Mouse (Mus musculus) cortical plate, adult 2 months (tissue): ENCODE measurements around the gene Casz1.

Experiments
- CTCF ChIP-seq: fragments of 200-500 bp; IDR thresholded peaks from 2 replicates; pipeline ENCODE4 v1.5.1; 2011; ENCODE audit warnings: mild to moderate bottlenecking, control low read depth, low read length; ENCODE audit not compliant: insufficient read depth; ENCODE audit errors: extremely low read depth
- POLR2A ChIP-seq: fragments of 200-500 bp; IDR thresholded peaks from 2 replicates; pipeline ENCODE4 v1.6.1; 2011; ENCODE audit warnings: mild to moderate bottlenecking, low read length, control low read depth; ENCODE audit not compliant: insufficient read depth; ENCODE audit errors: extremely low read depth

DNA sequence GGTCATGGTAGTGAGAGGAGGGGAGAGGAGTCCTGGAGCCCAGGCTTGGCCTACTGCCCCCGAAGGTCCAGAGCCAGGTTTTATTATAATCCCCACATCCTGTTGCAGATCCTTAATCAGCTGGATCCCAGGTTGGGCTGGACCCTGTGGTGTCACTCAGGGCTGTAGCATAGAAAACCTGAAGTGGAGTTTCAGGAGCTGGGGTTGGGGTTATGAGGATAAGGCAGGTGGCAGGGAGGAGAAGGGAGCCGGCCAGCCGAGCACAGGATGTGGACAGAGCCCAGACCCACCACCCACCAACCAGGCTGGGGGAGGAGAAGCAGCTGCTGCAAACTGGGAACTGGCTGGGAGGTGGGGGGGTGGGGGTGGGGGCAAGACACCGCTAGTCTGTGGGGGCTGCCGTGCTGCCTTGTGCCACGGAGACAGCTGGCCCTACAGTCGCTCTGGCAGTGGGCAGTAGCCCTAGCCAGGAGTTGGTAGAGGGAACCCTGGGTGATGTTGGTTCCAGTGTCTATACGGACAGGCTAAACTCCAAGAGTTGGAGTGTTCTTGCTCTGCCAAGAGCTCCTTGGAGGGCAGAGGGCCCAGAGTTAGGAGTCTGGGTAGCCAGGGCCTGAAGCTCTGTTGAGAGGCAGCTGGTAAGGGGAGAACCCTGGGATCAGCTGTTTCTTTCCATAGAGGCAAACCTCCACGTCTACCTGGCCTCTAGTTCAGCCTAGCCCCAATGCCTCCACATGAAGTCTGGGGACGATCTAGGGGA, 110.8 kb downstream of the Casz1 start:
- no peak for TF ChIP-seq POLR2A
- no peak for TF ChIP-seq CTCF
